In genomic region chr16:12826222-12826621, GRCm38 (mm10) we compare ENCODE assay signal across 12 mouse cellular contexts.
A peak's percentile ranks its signal among the peaks of the same experiment; 100 is the strongest.
DNase-seq lines count a peak whose midpoint lies in the region; ATAC-seq and TF ChIP-seq lines count a peak whose summit lies in the region.
"Had no signal": no experiment of that assay in that cellular context is flagged by ENCODE, and none has a peak within 500 bp of the region (broad histone marks: within the 10 kb centered on the region; RNA-seq: fewer than 3 reads in every experiment).

No protein-coding gene starts in this region.

- peak; percentile 28 for TF ChIP-seq RAD21 in CH12.LX (IDR thresholded peaks at IDR 0.05; ENCODE audit: low read depth, low read length)

- no peaks in the 10 kb centered on the region for H3K9me3 ChIP-seq in kidney, postnatal 0 days (replicated peaks; ENCODE audit: low read length)
- no peaks in the 10 kb centered on the region for H3K9me3 ChIP-seq in CH12.LX (replicated peaks; ENCODE audit: low read length)
- no peaks in the 10 kb centered on the region for H3K9me3 ChIP-seq in hindbrain, embryonic 10.5 days

- WGBS in kidney, postnatal 0 days = 56% methylated on average over 8 of the region's 8 CpGs
- WGBS in hindbrain, embryonic 10.5 days = 66% methylated on average over 8 of the region's 8 CpGs

- H3K9ac ChIP-seq in kidney, postnatal 0 days (ENCODE audit: low read depth, low read length) = no peak overlapping the region
- no peak overlapping the region for H3K9ac ChIP-seq in CH12.LX (ENCODE audit: insufficient read depth, low read depth)

- DNase-seq in frontal cortex, adult 2 months (ENCODE audit: extremely low spot score in 1 of 2, low spot score in 1 of 2) = no peak
- peak; percentile 21 for DNase-seq in kidney, postnatal 0 days (ENCODE audit: low spot score)
- DNase-seq in kidney, adult 8-10 months = no peak
- DNase-seq in CH12.LX (ENCODE audit: extremely low read depth) = no peak
- peak; percentile 30 for DNase-seq in embryo, embryonic 10 days (ENCODE audit: low spot score)
- no peak for DNase-seq in right cerebral cortex, postnatal 36 days (ENCODE audit: low spot score in 2 of 2)
- DNase-seq in hindbrain, embryonic 10.5 days (ENCODE audit: low spot score) = no peak
- DNase-seq: cerebellum, postnatal 36 days; gastrocnemius, postnatal 36 days; thymus, postnatal 4 days had no signal

- H3K27me3 ChIP-seq in kidney, postnatal 0 days (ENCODE audit: insufficient read depth, low read length) = no peaks in the 10 kb centered on the region
- peaks cover 17% of the 10 kb centered on the region for H3K27me3 ChIP-seq in CH12.LX (replicated peaks)
- H3K27me3 ChIP-seq in hindbrain, embryonic 10.5 days (ENCODE audit: insufficient read depth, poor library complexity, severe bottlenecking) = no peaks in the 10 kb centered on the region

- H3K27ac ChIP-seq in kidney, postnatal 0 days = no peak overlapping the region
- no peak overlapping the region for H3K27ac ChIP-seq in CH12.LX (ENCODE audit: insufficient read depth, low read depth)
- no peak overlapping the region for H3K27ac ChIP-seq in hindbrain, embryonic 10.5 days

- H3K79me2 ChIP-seq in CH12.LX (replicated peaks; ENCODE audit: control insufficient read depth, extremely low read depth, insufficient read depth, poor library complexity, severe bottlenecking) = no peaks in the 10 kb centered on the region

- in situ Hi-C loops in CH12.LX (cut with MboI; ENCODE audit: low pct_ligation_motif_present, low pct_unique_long_range_greater_than_20kb, low sequenced_read_pairs) = no loop called here

- peak; percentile 67 for TF ChIP-seq CTCF in kidney, postnatal 0 days (IDR thresholded peaks at IDR 0.05; ENCODE audit: low read depth)
- peak; percentile 10 to 60; a peak in 2 of 4 replicates for TF ChIP-seq CTCF in CH12.LX (conservative IDR thresholded peaks at IDR 0.05 in 1 of 2, IDR thresholded peaks at IDR 0.05 in 1 of 2; ENCODE audit: low read depth in 2 of 2, low read length in 2 of 2)

- no peak for TF ChIP-seq EP300 in CH12.LX (IDR thresholded peaks at IDR 0.05; ENCODE audit: low read length)

- TF ChIP-seq POLR2A in CH12.LX (IDR thresholded peaks at IDR 0.05; ENCODE audit: low read depth, low read length) = no peak

- no peak overlapping the region for H3K4me2 ChIP-seq in kidney, postnatal 0 days (ENCODE audit: low read length)
- H3K4me2 ChIP-seq in CH12.LX (ENCODE audit: insufficient read depth, low read depth, poor library complexity, severe bottlenecking) = no peak overlapping the region

- no peaks in the 10 kb centered on the region for H3K36me3 ChIP-seq in kidney, postnatal 0 days (ENCODE audit: insufficient read depth, low read length)
- no peaks in the 10 kb centered on the region for H3K36me3 ChIP-seq in CH12.LX (replicated peaks in 1 of 2; ENCODE audit: control insufficient read depth in 1 of 2, insufficient read depth in 1 of 2, low read length in 1 of 2)
- no peaks in the 10 kb centered on the region for H3K36me3 ChIP-seq in hindbrain, embryonic 10.5 days

- dilution Hi-C loops in CH12.LX (cut with MboI; ENCODE audit: extremely low pct_ligation_motif_present, extremely low pct_unique_long_range_greater_than_20kb, low sequenced_read_pairs) = no loop called here

- H3K4me3 ChIP-seq in kidney, postnatal 0 days (replicated peaks; ENCODE audit: low read depth, low read length) = no peak overlapping the region
- H3K4me3 ChIP-seq in CH12.LX (replicated peaks in 1 of 3; ENCODE audit: low read depth in 2 of 3, low read length in 2 of 3, poor library complexity in 1 of 3) = no peak overlapping the region
- no peak overlapping the region for H3K4me3 ChIP-seq in hindbrain, embryonic 10.5 days

- no peaks in the 10 kb centered on the region for H3K4me1 ChIP-seq in kidney, postnatal 0 days (replicated peaks; ENCODE audit: insufficient read depth, low read length)
- H3K4me1 ChIP-seq in CH12.LX (ENCODE audit: control insufficient read depth in 1 of 2, insufficient read depth in 2 of 2) = no peaks in the 10 kb centered on the region
- H3K4me1 ChIP-seq in hindbrain, embryonic 10.5 days (replicated peaks) = no peaks in the 10 kb centered on the region

- ATAC-seq in frontal cortex, adult (ENCODE audit: low TSS enrichment) = peak; percentile 53; the same call in 1 of the 2 replicates
- ATAC-seq in kidney, postnatal 0 days (replicated peaks; ENCODE audit: low FRiP score, low read depth) = no peak
- ATAC-seq: inflammation-experienced regulatory T-cells, adult 6 months had no signal

TF ChIP-seq in CH12.LX, 34 proteins besides CTCF, POLR2A, EP300 and RAD21:
- TF ChIP-seq MXI1 (IDR thresholded peaks at IDR 0.05; ENCODE audit: low read depth, low read length) = no peak
- no peak for TF ChIP-seq NRF1 (IDR thresholded peaks at IDR 0.05; ENCODE audit: low read depth, low read length)
- TF ChIP-seq TBP (conservative IDR thresholded peaks at IDR 0.05; ENCODE audit: low read depth, low read length) = no peak
- no peak for TF ChIP-seq CHD2 (IDR thresholded peaks at IDR 0.05; ENCODE audit: low read length)
- peak; percentile 14; the same call in 1 of the 2 replicates for TF ChIP-seq SMC3 (IDR thresholded peaks at IDR 0.05; ENCODE audit: low read depth, low read length)
TF ChIP-seq in CH12.LX: peak in this region for 1.

Comparison
In these comparisons a context has a peak if more than half of its experiments do, and no peak if none do; other contexts are left out.
1. DNase-seq: peak in kidney, postnatal 0 days (single experiment) and embryo, embryonic 10 days (single experiment); none in frontal cortex, adult 2 months (0 of 2), kidney, adult 8-10 months (0 of 2), CH12.LX (single experiment), right cerebral cortex, postnatal 36 days (0 of 2) and hindbrain, embryonic 10.5 days (single experiment).